Mouse (Mus musculus) limb, embryonic 11.5 days (tissue): ENCODE results near the gene Gm20696. TPM values are rescaled to one million over a fixed set of nuclear protein-coding genes. Genes with fewer than 3 reads are reported as not detected.

Experiments used
- ATAC-seq: fragments of 200-750 bp; cut with Nextera tagmentation; 2 replicates; pipeline ENCODE4 v1.8.0; 2017; ENCODE audit warnings: low read depth; ENCODE audit not compliant: insufficient number of reproducible peaks, low FRiP score, low TSS enrichment
- DNase-seq: peaks from one replicate; pipeline ENCODE4 v3.0.0-alpha.2; 2015; ENCODE audit warnings: low spot score
- H3K27ac ChIP-seq: fragments of 300-500 bp; sonication (generic); replicated peaks from 2 replicates; pipeline ENCODE4 v1.5.1; 2014; ENCODE audit warnings: low read depth, mild to moderate bottlenecking, low read length
- H3K27me3 ChIP-seq: fragments of 300-500 bp; sonication (generic); 2 replicates; pipeline ENCODE4 v1.6.1; 2014; ENCODE audit warnings: mild to moderate bottlenecking, low read length, mixed read lengths; ENCODE audit not compliant: control insufficient read depth, insufficient read depth
- H3K36me3 ChIP-seq: fragments of 300-500 bp; sonication (generic); 2 replicates; pipeline ENCODE4 v1.6.1; 2014; ENCODE audit warnings: mild to moderate bottlenecking, low read length, moderate library complexity, mixed read lengths; ENCODE audit not compliant: control insufficient read depth, insufficient read depth
- H3K4me1 ChIP-seq: fragments of 300-500 bp; sonication (generic); 2 replicates; pipeline ENCODE4 v1.6.1; 2014; ENCODE audit warnings: low read length, mixed read lengths; ENCODE audit not compliant: control insufficient read depth, insufficient read depth
- H3K4me2 ChIP-seq: fragments of 300-500 bp; sonication (generic); 2 replicates; pipeline ENCODE4 v1.6.1; 2014; ENCODE audit warnings: low read depth, mild to moderate bottlenecking, moderate library complexity; ENCODE audit not compliant: severe bottlenecking
- H3K4me3 ChIP-seq: fragments of 300-500 bp; sonication (generic); 2 replicates; pipeline ENCODE4 v1.5.1; 2014; ENCODE audit warnings: low read depth, low read length
- H3K9ac ChIP-seq: fragments of 300-500 bp; sonication (generic); 2 replicates; pipeline ENCODE4 v1.6.1; 2014; ENCODE audit warnings: mild to moderate bottlenecking, low read length
- H3K9me3 ChIP-seq: fragments of 300-500 bp; sonication (generic); 2 replicates; pipeline ENCODE4 v1.6.1; 2016; ENCODE audit warnings: low read length; ENCODE audit not compliant: control insufficient read depth
- WGBS: fragments of 180-500 bp; shearing (Covaris S2); extraction: QIAGEN DNeasy Blood & Tissue Kit; methylation state at CpG from one replicate; pipeline ENCODE4 v1.1.7; 2014; 5-methylcytosine and 5-hydroxymethylcytosine counted together
- polyA plus RNA-seq: library from polyadenylated mRNA; unstranded; fragments of >200 nt; fragmentation: Nextera tagmentation; extraction: Ambion mirVana; gene quantifications from 2 replicates; pipeline ENCODE4 v1.2.1, GENCODE M21; 2014

Gm20696 gene
- polyA plus RNA-seq, 1 experiment from 2014 or later: 4.0 TPM

GRCm38 (mm10) chr6:99625306-99625705 lies 41.3 kb downstream of the Gm20696 start:
- Histone ChIP-seq H3K4me3 (no peak overlapping the region), H3K27me3 (no peaks in the 10 kb centered on the region), H3K27ac (no peak overlapping the region), H3K4me1 (peaks cover 3% of the 10 kb centered on the region; the same call in 1 of the 2 replicates), H3K36me3 (no peaks in the 10 kb centered on the region), H3K9me3 (no peaks in the 10 kb centered on the region), H3K4me2 (no peak overlapping the region), H3K9ac (no peak overlapping the region)
- WGBS: 54% methylated on average over 7 of the region's 7 CpGs
- ATAC-seq (no peak), DNase-seq (no peak)

- no peaks in the 10 kb centered on the region for H3K36me3 ChIP-seq
- WGBS: 86% methylated on average over 3 of the region's 3 CpGs
- H3K4me2 ChIP-seq: no peak overlapping the region
- ATAC-seq: no peak
- no peaks in the 10 kb centered on the region for H3K27me3 ChIP-seq
- no peak overlapping the region for H3K4me3 ChIP-seq
- peaks cover 7% of the 10 kb centered on the region; the same call in 1 of the 2 replicates for H3K4me1 ChIP-seq
- H3K27ac ChIP-seq: no peak overlapping the region
- no peak for DNase-seq
- no peaks in the 10 kb centered on the region for H3K9me3 ChIP-seq
- H3K9ac ChIP-seq: no peak overlapping the region
These were observed 42.1 kb downstream of the Gm20696 start for GRCm38 (mm10) chr6:99624542-99624941.

GRCm38 (mm10) chr6:99623641-99624040 lies 43.0 kb downstream of the Gm20696 start:
- H3K9ac ChIP-seq: no peak overlapping the region
- H3K4me2 ChIP-seq: no peak overlapping the region
- no peaks in the 10 kb centered on the region for H3K27me3 ChIP-seq
- no peak overlapping the region for H3K27ac ChIP-seq
- H3K9me3 ChIP-seq: no peaks in the 10 kb centered on the region
- H3K4me3 ChIP-seq: no peak overlapping the region
- no peaks in the 10 kb centered on the region for H3K36me3 ChIP-seq
- ATAC-seq: no peak
- 33% methylated on average over 6 of the region's 6 CpGs for WGBS
- peak; percentile 60 for DNase-seq
- H3K4me1 ChIP-seq: peaks cover 14% of the 10 kb centered on the region; the same call in 1 of the 2 replicates

- Histone ChIP-seq H3K9me3 (no peaks in the 10 kb centered on the region), H3K9ac (no peak overlapping the region), H3K27me3 (no peaks in the 10 kb centered on the region), H3K4me2 (no peak overlapping the region), H3K27ac (no peak overlapping the region), H3K4me3 (no peak overlapping the region), H3K4me1 (peaks cover 16% of the 10 kb centered on the region; the same call in 1 of the 2 replicates), H3K36me3 (no peaks in the 10 kb centered on the region)
- DNase-seq (peak; percentile 52), ATAC-seq (no peak)
- 33% methylated on average over 4 of the region's 4 CpGs for WGBS
These were observed 45.4 kb downstream of the Gm20696 start for GRCm38 (mm10) chr6:99621167-99621566.

- WGBS: 51% methylated on average over 7 of the region's 7 CpGs
- no peak for ATAC-seq
These were observed 46.1 kb downstream of the Gm20696 start for GRCm38 (mm10) chr6:99620471-99620870.

GRCm38 (mm10) chr6:99619964-99620363 lies 46.6 kb downstream of the Gm20696 start:
- no peaks in the 10 kb centered on the region for H3K9me3 ChIP-seq
- WGBS: 53% methylated on average over 8 of the region's 8 CpGs
- no peak overlapping the region for H3K4me3 ChIP-seq
- DNase-seq: peak; percentile 43
- no peak overlapping the region for H3K4me2 ChIP-seq
- H3K4me1 ChIP-seq: peaks cover 25% of the 10 kb centered on the region
- H3K9ac ChIP-seq: no peak overlapping the region
- no peaks in the 10 kb centered on the region for H3K27me3 ChIP-seq
- ATAC-seq: no peak
- H3K27ac ChIP-seq: peak overlapping the region; percentile 23; the same call in 1 of the 2 replicates
- H3K36me3 ChIP-seq: no peaks in the 10 kb centered on the region

More at GRCm38 (mm10) chr6:99620471-99620870, 46.1 kb downstream of the Gm20696 start:
- no peaks in the 10 kb centered on the region for H3K9me3 ChIP-seq
- DNase-seq: no peak
- H3K36me3 ChIP-seq: no peaks in the 10 kb centered on the region
- H3K4me3 ChIP-seq: no peak overlapping the region
- no peak overlapping the region for H3K4me2 ChIP-seq
- no peak overlapping the region for H3K9ac ChIP-seq
- peak overlapping the region; percentile 23; the same call in 1 of the 2 replicates for H3K27ac ChIP-seq
- H3K27me3 ChIP-seq: no peaks in the 10 kb centered on the region
- peaks cover 20% of the 10 kb centered on the region for H3K4me1 ChIP-seq

- ATAC-seq (peak; percentile 52; the same call in 1 of the 2 replicates), DNase-seq (peak; percentile 58)
- Histone ChIP-seq H3K9me3 (no peaks in the 10 kb centered on the region), H3K27me3 (no peaks in the 10 kb centered on the region), H3K4me2 (no peak overlapping the region), H3K4me1 (peaks cover 28% of the 10 kb centered on the region), H3K9ac (no peak overlapping the region), H3K36me3 (no peaks in the 10 kb centered on the region), H3K4me3 (no peak overlapping the region), H3K27ac (0 out of 2 replicates have a peak overlapping the region, but pooled peaks have one; percentile 30)
- 27% methylated on average over 8 of the region's 8 CpGs for WGBS
These were observed 47.1 kb downstream of the Gm20696 start for GRCm38 (mm10) chr6:99619466-99619865.

GRCm38 (mm10) chr6:99617867-99618266 lies 48.7 kb downstream of the Gm20696 start:
- DNase-seq (no peak), ATAC-seq (no peak)
- Histone ChIP-seq H3K9ac (no peak overlapping the region), H3K27ac (no peak overlapping the region), H3K4me1 (peaks cover 32% of the 10 kb centered on the region), H3K4me3 (no peak overlapping the region), H3K36me3 (no peaks in the 10 kb centered on the region), H3K27me3 (no peaks in the 10 kb centered on the region), H3K9me3 (no peaks in the 10 kb centered on the region), H3K4me2 (no peak overlapping the region)
- 58% methylated on average over 7 of the region's 7 CpGs for WGBS

- Histone ChIP-seq H3K27ac (no peak overlapping the region), H3K36me3 (no peaks in the 10 kb centered on the region), H3K27me3 (no peaks in the 10 kb centered on the region), H3K4me2 (no peak overlapping the region), H3K4me1 (peaks cover 32% of the 10 kb centered on the region), H3K9me3 (no peaks in the 10 kb centered on the region), H3K4me3 (no peak overlapping the region), H3K9ac (no peak overlapping the region)
- 76% methylated on average over 1 of the region's 1 CpGs for WGBS
- no peak for ATAC-seq
- DNase-seq: no peak
These were observed 49.2 kb downstream of the Gm20696 start for GRCm38 (mm10) chr6:99617415-99617814.
